Mouse (Mus musculus) embryonic fibroblast, embryonic 13.5 days (primary cell): ENCODE measurements around the gene Ercc5.

ENCODE experiments used
- CTCF ChIP-seq: IDR thresholded peaks from 2 replicates; pipeline ENCODE4 v1.5.1; 2011; ENCODE audit warnings: mild to moderate bottlenecking, control low read depth, low read length, moderate library complexity, borderline replicate concordance; ENCODE audit not compliant: insufficient read depth
- POLR2A ChIP-seq: IDR thresholded peaks from 2 replicates; pipeline ENCODE4 v1.6.1; 2011; ENCODE audit warnings: low read depth, mild to moderate bottlenecking, control low read depth, low read length, moderate library complexity

DNA sequence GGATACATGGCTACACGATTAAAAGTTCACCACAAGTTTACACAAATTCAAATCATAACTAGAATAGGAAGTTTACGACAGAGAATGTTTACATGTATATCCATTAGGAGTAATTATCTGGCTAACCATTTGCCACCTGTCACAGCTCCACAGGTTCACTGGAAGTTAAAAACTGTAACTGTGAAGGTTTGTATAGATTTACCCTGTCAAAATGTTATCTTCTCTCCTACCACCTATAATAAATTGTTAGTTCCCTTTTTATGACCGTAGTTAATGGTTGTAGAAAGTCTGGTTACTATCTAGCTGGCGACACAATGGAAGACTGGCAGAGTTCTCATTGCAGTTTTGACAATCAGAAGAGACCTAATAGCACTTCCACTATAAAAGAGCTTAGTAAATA lies 7.3 kb upstream of the Ercc5 start:
- TF ChIP-seq CTCF (no peak), POLR2A (no peak)
